8 mouse cellular contexts compared by ENCODE assay signal in genomic region chr7:92180029-92180428, GRCm38 (mm10).
DNase-seq lines count a peak whose midpoint lies in the region; ATAC-seq and TF ChIP-seq lines count a peak whose summit lies in the region.
"Had no signal": no experiment of that assay in that cellular context is flagged by ENCODE, and none has a peak within 500 bp of the region (broad histone marks: within the 10 kb centered on the region; RNA-seq: fewer than 3 reads in every experiment).

No protein-coding gene starts in this region.

- H3K36me3 ChIP-seq in lung, embryonic 15.5 days, result no peaks in the 10 kb centered on the region
- no peaks in the 10 kb centered on the region for H3K36me3 ChIP-seq in hindbrain, embryonic 11.5 days (ENCODE audit: control insufficient read depth, insufficient read depth, low read length)
- no peaks in the 10 kb centered on the region for H3K36me3 ChIP-seq in limb, embryonic 15.5 days
- H3K36me3 ChIP-seq in stomach, postnatal 0 days (ENCODE audit: control insufficient read depth, insufficient read depth, low read length), result no peaks in the 10 kb centered on the region
- H3K36me3 ChIP-seq: liver, embryonic 15.5 days had no signal

- H3K9ac ChIP-seq in lung, embryonic 15.5 days, result no peak overlapping the region
- no peak overlapping the region for H3K9ac ChIP-seq in hindbrain, embryonic 11.5 days (ENCODE audit: low read depth, low read length)
- no peak overlapping the region for H3K9ac ChIP-seq in limb, embryonic 15.5 days
- no peak overlapping the region for H3K9ac ChIP-seq in stomach, postnatal 0 days (ENCODE audit: low read length)
- H3K9ac ChIP-seq: liver, embryonic 15.5 days had no signal

- H3K4me3 ChIP-seq in lung, embryonic 15.5 days, result no peak overlapping the region
- H3K4me3 ChIP-seq in hindbrain, embryonic 11.5 days (ENCODE audit: low read depth, low read length), result no peak overlapping the region
- peak overlapping the region; percentile 40 for H3K4me3 ChIP-seq in limb, embryonic 15.5 days
- H3K4me3 ChIP-seq in stomach, postnatal 0 days (ENCODE audit: low read depth, low read length), result peak overlapping the region; percentile 41

- DNase-seq in lung, adult 18-20 months, result no peak
- no peak for DNase-seq in hindbrain, embryonic 11.5 days (ENCODE audit: low spot score)
- DNase-seq in stomach, postnatal 0 days (ENCODE audit: low spot score), result no peak
- DNase-seq in gastrocnemius, adult 18-20 months (ENCODE audit: low spot score), result no peak
- DNase-seq in urinary bladder, adult 2 months (ENCODE audit: low spot score), result no peak

- H3K4me1 ChIP-seq in lung, embryonic 15.5 days, result no peaks in the 10 kb centered on the region
- H3K4me1 ChIP-seq in hindbrain, embryonic 11.5 days (replicated peaks; ENCODE audit: control insufficient read depth, insufficient read depth, low read length), result no peaks in the 10 kb centered on the region
- H3K4me1 ChIP-seq in limb, embryonic 15.5 days, result peaks cover 17% of the 10 kb centered on the region
- H3K4me1 ChIP-seq in stomach, postnatal 0 days (replicated peaks; ENCODE audit: control insufficient read depth, insufficient read depth), result no peaks in the 10 kb centered on the region
- H3K4me1 ChIP-seq: liver, embryonic 15.5 days had no signal

- no peak for TF ChIP-seq EP300 in stomach, postnatal 0 days (optimal IDR thresholded peaks at IDR 0.05)

- no peak for TF ChIP-seq CTCF in stomach, postnatal 0 days (IDR thresholded peaks at IDR 0.05; ENCODE audit: low read depth)

- ATAC-seq in lung, embryonic 15.5 days (ENCODE audit: borderline replicate concordance, extremely low read depth, low FRiP score, low TSS enrichment), result no peak
- ATAC-seq in hindbrain, embryonic 11.5 days (ENCODE audit: low FRiP score), result no peak
- ATAC-seq in limb, embryonic 15.5 days (ENCODE audit: insufficient number of reproducible peaks, low FRiP score, low TSS enrichment, low read depth), result no peak
- ATAC-seq in stomach, postnatal 0 days (ENCODE audit: low FRiP score, low TSS enrichment), result no peak

- peaks cover 8% of the 10 kb centered on the region; the same call in 1 of the 2 replicates for H3K27me3 ChIP-seq in lung, embryonic 15.5 days
- peaks cover 4% of the 10 kb centered on the region; the same call in 1 of the 2 replicates for H3K27me3 ChIP-seq in hindbrain, embryonic 11.5 days (ENCODE audit: control insufficient read depth, insufficient read depth, low read length)
- peaks cover 3% of the 10 kb centered on the region for H3K27me3 ChIP-seq in limb, embryonic 15.5 days
- no peaks in the 10 kb centered on the region for H3K27me3 ChIP-seq in stomach, postnatal 0 days (ENCODE audit: control insufficient read depth, insufficient read depth, low read length)

- 44% methylated on average over 5 of the region's 5 CpGs for WGBS in lung, embryonic 15.5 days
- WGBS in hindbrain, embryonic 11.5 days, result 39% methylated on average over 5 of the region's 5 CpGs
- 42% methylated on average over 5 of the region's 5 CpGs for WGBS in limb, embryonic 15.5 days
- WGBS in stomach, postnatal 0 days, result 38% methylated on average over 5 of the region's 5 CpGs

- no peak overlapping the region for H3K27ac ChIP-seq in lung, embryonic 15.5 days
- H3K27ac ChIP-seq in hindbrain, embryonic 11.5 days (ENCODE audit: low read depth, low read length), result no peak overlapping the region
- peak overlapping the region; percentile 67 for H3K27ac ChIP-seq in limb, embryonic 15.5 days
- no peak overlapping the region for H3K27ac ChIP-seq in stomach, postnatal 0 days (replicated peaks)
- H3K27ac ChIP-seq: liver, embryonic 15.5 days had no signal

- H3K9me3 ChIP-seq in lung, embryonic 15.5 days, result no peaks in the 10 kb centered on the region
- H3K9me3 ChIP-seq in hindbrain, embryonic 11.5 days (ENCODE audit: control insufficient read depth, low read length), result no peaks in the 10 kb centered on the region
- no peaks in the 10 kb centered on the region for H3K9me3 ChIP-seq in limb, embryonic 15.5 days
- no peaks in the 10 kb centered on the region for H3K9me3 ChIP-seq in stomach, postnatal 0 days (ENCODE audit: control insufficient read depth, low read length)
- H3K9me3 ChIP-seq: liver, embryonic 15.5 days had no signal

- peak overlapping the region; percentile 62 for H3K4me2 ChIP-seq in lung, embryonic 15.5 days
- H3K4me2 ChIP-seq in hindbrain, embryonic 11.5 days (replicated peaks; ENCODE audit: low read depth, low read length), result peak overlapping the region; percentile 55
- H3K4me2 ChIP-seq in limb, embryonic 15.5 days, result peak overlapping the region; percentile 73
- H3K4me2 ChIP-seq in stomach, postnatal 0 days (replicated peaks; ENCODE audit: low read depth), result peak overlapping the region; percentile 64

Comparison
In these comparisons a context has a peak if more than half of its experiments do, and no peak if none do; other contexts are left out.
1. H3K4me3 ChIP-seq: peak in limb, embryonic 15.5 days (single experiment) and stomach, postnatal 0 days (single experiment); none in lung, embryonic 15.5 days (single experiment) and hindbrain, embryonic 11.5 days (single experiment).
2. Peak in every context shown above with its lines, with median percentiles within 50 percentile points of each other: H3K4me2 ChIP-seq.